Mouse (Mus musculus) layer of hippocampus, postnatal 10 days (tissue): ENCODE measurements around the gene Crtap. TPM values are rescaled to one million over a fixed set of nuclear protein-coding genes. Genes with fewer than 3 reads are reported as not detected.
"Not testable (repeated sequence)": the region's sequence is repeated elsewhere in the genome, so short reads cannot be mapped to it uniquely, and the experiment has no call there.

Experiments
- DNase-seq, 2 experiments: peaks; one replicate each; pipeline ENCODE4 v3.0.0; 2021; ENCODE audit warnings: low spot score in 2 of 2
- total RNA-seq, 2 experiments: library from RNA; stranded (reverse); gene quantifications; 2 replicates each; pipeline ENCODE4 v1.2.3; 2021

The Crtap gene
- total RNA-seq, 2 experiments from 2014 or later: 13.0 to 13.5 TPM

DNA sequence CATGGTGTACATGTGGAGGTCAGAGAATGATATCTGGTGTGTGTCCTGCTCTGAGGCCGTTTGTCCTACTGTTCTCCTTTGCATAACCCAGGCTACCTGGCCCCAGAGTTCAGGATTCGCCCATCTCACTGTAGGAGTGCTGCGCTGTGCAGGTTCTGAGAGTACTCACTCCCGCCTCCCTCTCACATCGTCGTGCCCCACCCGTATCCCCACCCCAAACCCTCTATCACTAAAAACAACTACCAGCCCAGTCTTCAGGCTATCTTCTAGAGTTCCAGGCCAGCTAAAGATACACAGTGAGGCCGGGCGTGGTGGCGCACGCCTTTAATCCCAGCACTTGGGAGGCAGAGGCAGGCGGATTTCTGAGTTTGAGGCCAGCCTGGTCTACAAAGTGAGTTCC is 9.2 kb upstream of the Crtap start:
- DNase-seq: no peak

DNA sequence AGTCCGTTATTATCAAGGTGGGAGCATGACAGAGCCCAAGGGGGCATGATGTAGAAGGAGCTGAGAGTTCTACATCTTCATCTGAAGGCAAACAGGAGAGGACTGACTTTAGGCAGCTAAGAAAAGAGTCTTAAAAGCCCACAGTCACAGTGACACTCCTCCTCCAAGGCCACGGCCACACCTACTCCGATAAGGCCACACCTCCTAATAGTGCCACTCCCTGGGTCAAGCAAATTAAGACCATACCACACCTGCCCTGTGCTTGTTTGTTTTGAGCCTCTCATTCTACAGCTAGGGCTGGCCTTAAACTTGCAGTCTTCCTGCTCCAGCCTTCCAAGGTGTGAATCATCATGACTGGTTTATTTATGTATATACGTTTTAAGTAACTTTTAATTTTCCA is 4.8 kb upstream of the Crtap start:
- no peak for DNase-seq

DNA sequence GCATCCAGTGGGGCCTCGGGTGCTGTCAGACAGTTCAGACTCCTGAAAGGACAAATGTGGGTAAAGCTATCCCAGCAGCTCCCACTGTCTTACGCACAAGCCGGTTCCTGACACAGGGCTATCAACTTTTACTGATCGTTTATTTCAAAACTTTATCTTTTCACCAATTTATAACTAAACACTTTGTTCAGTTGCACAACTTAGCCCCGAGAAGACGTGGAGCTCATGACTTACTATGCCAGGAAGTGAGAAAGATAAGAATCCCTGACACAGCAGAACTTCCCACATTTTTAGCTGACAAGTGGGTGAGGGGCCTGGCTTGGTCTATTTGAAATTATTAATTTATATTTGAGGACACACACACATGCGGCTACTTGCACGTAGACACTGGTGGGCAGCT is 4.2 kb upstream of the Crtap start:
- no peak for DNase-seq

DNA sequence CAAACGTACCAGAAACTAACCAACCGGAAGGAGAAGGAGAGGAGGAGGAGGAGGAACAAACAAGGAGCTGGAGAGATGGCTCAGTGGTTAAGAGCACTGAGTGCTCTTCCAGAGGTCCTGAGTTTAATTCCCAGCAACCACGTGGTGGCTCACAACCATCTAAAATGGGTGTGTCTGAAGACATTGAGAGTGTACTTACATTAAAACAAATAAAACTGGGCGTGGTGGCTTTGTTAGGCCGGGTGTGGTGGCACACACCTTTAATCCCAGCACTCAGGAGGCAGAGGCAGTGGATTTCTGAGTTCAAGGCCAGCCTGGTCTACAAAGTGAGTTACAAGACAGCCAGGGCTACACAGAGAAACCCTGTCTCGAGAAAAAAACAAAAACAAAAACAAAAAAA is 3.7 kb upstream of the Crtap start:
- DNase-seq: not testable (repeated sequence)

DNA sequence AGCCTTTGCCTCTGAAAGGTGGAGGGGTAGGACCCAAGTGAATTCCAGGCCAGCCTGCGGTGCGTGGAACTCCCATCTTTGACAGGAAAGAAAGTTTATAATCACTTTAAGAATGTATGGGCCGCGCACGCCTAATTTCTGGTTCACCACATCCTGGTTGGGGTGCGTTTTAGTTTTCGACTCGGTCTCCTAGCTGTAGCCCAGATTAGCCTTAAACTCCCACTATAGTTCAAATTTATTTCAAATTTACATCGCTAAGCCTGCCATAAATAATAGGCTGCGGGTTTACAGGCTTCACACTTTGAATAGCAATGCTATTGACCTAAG is 237 bp upstream of the Crtap start:
- no peak for DNase-seq

DNA sequence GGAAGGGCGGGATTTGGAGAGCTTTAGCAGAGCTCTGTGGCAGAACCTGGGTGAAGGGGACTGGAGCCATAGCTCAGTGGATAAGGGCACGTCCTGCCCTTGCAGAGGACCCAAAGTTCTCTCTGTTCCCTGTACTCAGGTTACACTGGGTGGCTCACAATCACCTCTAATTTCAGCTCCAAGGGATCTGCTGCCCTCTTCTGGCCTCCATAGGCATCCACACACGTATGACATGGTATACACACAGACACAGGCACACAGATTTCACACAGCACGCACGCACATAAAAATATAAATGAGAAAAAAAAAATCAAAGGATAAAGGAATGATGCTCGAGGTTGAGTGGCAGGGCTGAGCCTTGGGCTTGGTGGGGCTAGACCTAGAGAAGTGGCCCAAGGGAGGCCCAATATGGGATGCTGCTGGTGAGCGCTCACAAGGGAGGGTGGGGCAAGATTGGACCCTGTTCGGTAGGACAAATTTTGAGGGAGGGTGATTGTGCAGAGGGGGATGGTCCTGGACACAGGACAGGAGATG is 1.0 kb downstream of the Crtap start:
- no peak for DNase-seq

DNA sequence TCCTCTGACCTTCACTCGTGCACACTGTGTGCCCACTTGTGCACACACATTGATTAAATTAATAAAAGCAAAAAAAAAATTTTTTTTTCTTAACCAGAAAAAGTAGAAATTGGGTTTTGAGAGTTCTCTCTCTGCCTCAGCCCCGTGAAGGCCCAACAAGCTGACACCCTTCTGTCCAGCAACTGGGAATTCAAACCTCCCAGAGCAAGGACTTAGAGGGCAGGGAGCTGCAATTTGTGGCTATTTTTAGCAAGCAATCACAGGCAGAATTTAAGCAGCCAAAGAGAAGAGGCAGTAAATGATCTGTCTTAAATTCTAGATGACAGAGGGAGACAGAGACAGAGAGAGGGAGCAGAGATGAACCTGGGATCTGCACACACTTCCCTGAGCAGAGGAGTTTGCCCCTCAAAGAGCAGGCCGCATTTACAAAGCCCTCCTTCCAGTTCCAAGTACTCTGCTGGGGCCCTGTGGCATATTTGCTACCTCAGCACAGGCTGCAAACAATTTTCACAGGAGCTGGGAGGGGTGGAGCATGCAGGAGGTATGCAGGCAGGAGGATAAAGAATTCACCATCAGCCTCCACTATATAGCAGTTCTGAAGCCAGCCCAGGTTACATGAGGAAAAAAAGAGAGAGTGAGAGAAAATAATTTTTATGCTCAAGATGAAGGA is 1.6 kb downstream of the Crtap start:
- DNase-seq: no peak

DNA sequence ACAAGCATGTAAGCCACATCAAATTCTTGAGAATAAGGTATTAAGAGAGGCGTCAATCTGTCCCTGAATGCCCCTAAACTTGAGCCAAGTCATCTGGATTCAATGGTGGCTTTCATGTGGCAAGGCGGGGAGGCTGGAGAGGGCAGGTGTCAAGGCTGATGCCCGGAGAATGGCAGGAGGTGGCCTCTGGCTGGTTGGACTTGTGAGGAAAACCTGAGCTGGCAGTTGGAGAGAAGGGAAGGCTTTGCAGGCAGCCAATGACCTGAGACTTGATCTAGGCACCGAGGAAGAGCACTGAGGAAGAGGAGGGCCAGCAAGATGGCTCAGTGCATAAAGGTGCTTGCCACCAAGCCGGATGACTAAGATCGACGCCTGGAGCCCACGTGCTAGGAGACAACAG is 2.2 kb downstream of the Crtap start:
- DNase-seq: no peak

DNA sequence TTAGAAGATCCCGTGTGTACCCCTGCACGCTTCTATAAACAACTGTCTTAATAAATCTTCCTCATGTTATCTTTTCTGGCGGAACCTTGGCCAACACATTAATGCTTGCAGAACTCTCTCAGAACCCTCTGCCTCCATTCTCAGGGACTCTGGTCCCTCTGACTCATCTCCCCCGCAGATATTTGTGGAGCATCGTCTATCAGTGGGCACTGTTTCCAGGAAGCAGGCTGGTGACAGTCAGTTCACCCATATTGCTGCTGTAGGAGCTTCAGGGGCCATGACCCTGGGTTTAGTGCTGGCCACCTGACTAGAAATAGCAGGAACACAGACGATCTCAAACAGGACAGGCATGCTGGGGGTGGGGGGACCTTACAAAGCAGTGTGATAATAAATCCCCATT is 3.4 kb downstream of the Crtap start:
- no peak for DNase-seq

DNA sequence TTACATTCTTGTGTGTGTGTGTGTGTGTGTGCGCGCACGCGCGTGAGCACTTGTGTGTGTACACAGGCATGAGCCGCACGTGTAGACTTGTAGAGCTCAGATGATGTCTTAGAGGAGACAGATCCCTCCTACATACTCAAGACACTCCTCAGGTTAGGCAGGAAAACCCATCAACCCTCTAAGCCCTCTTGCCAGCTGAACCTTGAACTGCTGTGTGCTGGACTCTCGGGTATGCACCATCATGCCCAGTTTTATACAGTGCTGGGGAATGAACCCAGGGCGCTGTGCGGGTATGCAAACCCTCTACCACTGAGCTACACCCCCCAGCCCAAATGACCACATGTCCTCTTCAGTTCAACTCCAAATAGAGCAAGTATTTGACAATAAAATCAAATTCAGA is 5.3 kb downstream of the Crtap start:
- no peak for DNase-seq

DNA sequence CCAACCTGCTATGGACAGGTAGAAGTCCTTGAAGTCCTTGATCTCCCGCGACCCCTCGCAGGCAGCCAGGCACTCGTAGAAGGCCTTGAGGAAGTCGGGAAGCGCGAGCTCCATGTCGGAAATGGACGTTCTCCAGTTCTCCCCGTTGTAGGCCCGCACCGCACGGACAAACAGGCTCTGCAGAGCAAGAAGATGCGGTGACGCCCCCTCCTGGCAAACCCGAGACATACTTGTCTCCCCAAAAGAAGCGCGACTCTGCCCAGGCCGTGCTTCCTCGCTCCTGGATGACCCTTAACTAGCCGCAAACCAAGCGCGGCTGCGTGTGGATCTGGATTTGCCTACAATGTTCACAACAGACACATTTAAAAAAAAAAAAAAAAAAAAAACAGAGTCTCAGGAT is 5.8 kb downstream of the Crtap start:
- no peak for DNase-seq

DNA sequence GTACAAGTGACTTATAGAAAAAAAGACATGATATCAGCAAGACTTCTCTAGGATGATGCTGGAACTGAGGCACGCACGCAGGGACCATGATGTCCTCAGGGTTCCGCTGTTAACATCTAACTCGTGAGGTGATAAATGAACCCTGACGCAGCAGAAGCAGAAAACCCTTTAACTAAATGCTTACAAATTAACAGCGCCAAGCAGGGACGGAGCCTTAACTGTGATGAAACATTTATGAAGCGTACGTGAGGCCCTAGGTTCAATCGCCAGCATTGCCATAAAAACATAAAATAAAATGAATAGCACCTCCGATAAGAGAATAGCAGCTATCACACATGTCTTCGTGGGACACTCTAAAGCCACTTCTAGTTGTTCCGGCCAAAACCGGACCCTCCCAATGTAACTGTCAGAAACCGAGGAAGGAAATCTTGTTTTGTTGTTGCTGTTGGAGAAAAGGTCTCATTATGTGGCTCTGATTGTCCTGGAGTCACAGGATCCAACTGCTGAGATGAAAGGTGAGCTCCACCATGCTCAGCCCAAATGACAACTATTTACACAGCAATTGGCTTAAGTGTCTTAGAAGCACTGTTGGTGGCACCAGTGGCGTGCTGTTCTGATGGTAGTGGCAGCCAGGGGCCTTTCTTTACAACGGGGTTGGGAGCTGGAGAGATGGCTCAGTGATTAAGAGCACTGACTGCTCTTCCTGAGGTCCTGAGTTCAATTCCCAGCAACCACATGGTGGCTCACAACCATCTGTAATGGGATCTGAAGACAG is 7.4 kb downstream of the Crtap start:
- DNase-seq: no peak

DNA sequence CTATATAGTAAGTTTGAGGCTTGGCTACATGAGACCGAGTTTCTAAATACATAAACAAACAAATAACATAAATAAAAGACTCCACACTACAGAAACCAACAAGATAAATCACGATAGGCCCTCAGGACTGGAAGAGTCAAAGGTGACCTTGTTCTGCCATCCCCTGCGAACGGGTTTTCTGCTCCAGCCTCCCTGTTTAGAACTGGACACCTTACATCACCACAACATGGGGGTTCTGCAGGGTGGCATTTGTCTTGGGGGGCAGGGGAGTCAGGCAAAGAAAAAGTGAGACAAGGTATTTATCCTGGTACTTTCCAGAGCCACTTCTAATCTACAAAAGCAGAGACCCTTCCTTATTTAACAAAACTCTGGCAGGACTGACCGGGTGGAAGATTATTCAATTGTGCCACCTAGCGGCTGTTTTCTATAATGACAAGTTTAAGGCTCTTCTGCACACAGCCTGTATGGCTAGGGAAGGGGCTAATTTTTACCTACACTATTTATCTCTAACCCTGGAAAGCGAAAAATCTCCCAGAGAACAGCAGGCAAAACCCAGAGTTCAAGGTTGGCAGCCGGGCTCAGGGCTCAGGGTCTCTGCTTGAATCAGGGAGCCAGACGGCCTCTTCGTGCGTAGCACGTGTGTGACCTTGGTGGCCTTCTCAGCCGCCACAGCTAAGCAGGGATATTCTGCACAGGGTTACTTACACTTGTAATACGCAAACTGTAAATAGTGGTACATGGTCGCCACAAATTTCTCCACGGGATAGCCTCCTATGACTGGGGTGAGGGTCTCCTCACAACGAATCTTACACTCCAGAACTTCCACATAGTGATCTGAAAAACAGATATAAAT is 9.4 kb downstream of the Crtap start:
- peak; percentile 50 to 63 for DNase-seq

DNA sequence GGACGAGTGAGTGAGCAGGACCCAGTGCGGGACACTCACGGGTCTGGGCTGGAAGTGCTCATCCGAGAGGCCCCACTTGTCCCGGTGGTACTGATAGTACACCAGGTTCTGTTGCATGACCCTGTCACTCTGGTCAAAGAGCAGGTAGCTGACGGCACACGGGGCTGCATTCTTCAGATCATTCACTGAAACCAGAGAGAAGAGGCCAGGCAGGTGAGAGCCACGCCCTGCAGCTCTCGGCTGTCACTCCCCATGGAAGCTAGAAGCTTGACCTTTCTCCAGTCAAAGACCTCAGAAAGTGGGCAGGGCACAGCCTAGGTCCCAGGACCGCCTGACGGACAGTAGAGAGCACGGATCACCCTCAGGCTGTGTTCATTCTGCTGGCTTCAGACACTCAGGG is 10.6 kb downstream of the Crtap start:
- DNase-seq: no peak

DNA sequence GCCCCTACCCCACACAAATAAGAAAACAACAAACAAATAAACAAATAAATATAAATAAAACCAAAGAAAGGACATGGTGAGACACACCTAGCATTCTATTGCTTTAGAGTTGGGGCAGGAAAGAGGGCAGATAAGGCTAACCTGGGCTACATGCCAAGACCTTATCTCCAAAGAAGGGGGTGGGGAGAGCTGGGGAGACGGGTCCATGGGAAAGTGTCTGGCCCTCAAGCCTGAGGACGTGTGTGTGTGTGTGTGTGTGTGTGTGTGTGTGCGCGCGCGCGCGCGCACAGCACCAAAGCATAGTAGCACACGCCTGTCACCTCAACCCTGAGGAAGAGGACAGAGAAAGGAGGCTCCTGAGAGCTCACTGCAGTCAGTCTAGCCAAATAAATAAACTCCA is 13.3 kb downstream of the Crtap start:
- DNase-seq: no peak

DNA sequence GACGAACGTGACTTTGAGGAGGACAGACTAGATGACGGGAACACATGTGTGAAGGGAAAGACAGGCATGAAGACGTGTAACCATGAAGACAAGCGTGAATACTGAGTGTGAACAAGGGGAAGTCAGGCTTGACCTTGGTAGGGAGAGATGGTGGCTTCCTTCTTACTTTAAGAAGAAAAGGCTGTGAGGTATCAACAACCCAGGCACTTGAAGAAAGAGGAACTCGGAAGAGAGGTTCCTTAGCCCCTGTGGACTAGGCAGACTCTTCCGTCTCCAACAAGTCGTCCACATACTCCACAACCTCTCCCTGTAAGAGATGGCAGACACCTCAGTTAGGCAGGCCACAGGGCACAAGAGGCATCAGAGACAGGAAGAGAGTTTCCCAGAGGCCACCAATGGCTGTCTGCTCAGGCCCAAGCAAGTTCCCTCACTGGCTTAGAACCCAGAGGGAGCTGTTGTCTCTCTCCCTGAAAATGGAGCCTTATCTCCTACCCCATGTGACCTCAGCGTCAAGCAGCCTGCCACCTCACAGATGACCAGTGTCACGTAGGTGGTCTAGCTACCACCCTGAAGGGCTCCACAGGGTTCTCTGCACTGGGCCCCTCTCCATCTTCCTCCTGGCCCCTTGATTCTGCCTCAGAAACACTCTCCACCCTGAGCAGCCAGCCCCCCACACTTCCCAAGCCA is 15.1 kb downstream of the Crtap start:
- no peak for DNase-seq

DNA sequence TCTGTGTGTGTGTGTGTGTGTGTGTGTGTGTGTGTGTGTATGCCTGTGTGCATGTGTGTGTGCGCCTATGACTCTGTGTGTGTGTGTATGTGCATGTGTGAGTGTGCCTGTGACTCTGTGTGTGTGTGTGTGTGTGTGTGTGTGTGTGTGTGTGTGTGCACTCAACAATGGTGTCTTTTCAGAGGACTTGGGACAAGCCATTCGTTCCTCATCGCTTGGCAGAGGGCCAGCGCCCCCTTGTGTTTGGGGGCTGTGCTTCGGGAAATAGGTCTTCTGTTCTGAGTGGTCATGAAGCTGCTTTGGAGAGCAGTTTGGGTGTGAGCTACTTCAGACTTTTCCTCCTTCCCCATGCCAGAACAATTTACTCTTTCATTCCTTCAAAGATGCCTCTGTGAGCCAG is 18.8 kb downstream of the Crtap start:
- peak; percentile 35 to 41 for DNase-seq

DNA sequence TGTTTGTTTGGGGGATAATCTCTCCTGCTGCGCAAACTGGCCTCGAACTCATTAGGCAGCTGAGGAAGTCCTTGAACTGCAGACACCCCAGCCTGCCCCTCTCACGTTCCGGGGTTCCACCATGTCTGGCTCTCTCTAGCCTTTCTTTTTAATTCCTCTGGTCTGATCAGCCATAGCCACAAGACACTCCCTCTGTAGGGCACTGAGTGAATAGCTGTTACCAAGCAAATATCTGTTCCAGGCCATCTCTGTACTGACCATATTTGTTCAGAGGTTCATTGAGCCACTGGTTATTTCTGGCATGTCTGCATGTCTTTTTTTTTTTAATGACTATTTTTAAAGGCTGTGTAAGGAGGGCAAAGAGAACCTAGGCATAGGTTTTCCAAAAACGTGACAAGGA is 21.1 kb downstream of the Crtap start:
- DNase-seq: not testable (repeated sequence)

DNA sequence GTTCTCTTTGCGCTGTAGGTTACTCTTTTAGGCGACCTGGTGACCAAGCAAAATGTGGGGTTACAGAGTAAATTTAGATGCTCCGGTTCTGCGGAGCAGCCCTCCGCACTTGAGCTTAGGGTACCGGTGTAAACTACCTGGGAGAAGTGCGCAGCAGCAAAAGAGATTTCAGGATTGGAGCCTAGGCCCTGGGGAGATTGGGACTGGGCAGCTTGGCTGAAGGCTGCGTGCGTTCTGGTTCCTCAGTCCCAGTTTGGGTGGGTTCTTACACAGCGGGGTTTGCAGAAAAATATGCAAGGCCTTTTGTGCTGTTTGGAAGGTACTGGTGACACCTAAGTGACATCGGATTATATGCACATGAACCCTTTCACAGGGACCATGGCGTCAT is 22.0 kb downstream of the Crtap start:
- no peak for DNase-seq

DNA sequence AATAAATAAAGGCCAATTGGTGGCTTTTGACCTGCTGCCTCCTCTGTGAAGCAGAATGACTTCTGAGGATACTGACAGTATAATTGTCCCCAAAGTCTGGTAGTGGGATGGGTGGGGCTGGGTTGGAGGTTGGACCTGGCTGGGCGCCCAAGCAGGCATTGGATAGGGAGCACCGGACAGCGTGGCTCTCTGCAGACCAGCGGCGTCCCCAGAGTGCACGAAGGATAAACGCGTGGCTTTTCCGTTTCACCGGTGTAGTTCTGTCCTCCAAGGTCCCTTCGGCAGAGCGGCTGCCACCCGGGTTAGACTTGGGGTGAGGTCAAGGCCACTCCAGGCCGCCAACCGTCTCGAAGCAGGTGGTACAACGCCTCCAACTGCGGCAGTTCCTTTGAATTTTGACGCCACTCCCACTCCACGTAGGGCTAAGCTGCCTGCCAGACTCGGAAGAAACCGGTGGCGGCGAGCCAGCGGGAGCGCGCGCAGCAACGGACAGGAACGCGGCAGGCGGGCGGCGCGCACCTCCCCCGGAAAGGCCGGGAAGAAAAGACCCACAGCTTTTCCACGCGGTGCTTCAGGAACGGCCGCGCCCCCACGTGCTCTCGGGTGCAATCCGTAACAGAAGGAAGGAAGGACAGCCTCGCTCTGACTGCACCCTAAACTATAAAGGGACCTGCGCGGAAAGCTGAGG is 22.5 kb downstream of the Crtap start:
- peak; percentile 76 to 85 for DNase-seq

DNA sequence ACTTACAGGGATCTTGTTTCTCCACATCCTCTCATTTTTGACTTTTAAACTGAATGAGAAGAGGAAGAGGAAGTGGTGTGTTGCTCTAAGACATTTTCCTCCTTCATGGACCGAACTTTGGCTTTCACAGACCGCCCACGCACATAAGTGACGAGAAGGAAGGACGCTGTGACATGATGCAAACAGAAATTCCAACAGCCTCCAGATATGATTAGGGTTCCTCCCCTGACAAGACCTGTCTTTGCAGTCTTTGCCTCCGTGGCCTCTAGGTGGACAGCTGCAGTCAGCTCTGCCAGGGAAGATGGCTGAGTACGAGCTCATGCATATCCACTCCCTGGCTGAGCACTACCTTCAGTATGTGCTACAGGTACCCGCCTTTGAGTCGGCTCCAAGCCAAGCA is 60.6 kb downstream of the Crtap start, which contains the start of gene Bcl2a1c:
Bcl2a1c (plus strand) TSS at position 281 of the 400 bp plus-strand sequence.
- not testable (repeated sequence) for DNase-seq
